Mouse (Mus musculus) heart, embryonic 16.5 days (tissue): ENCODE results near the gene Arid1b. TPM values are rescaled to one million over a fixed set of nuclear protein-coding genes. Genes with fewer than 3 reads are reported as not detected.

ENCODE experiments used
- ATAC-seq: fragments of 200-750 bp; cut with Nextera tagmentation; replicated peaks from 2 replicates; pipeline ENCODE4 v1.8.0; 2017; ENCODE audit warnings: moderate number of reproducible peaks; ENCODE audit not compliant: insufficient read depth, low FRiP score; ENCODE audit errors: extremely low read depth
- H3K27ac ChIP-seq: fragments of 300-500 bp; sonication (generic); 2 replicates; pipeline ENCODE4 v1.5.1; 2014; ENCODE audit warnings: mild to moderate bottlenecking, low read length, control low read depth, moderate library complexity
- H3K27me3 ChIP-seq: fragments of 300-500 bp; sonication (generic); 2 replicates; pipeline ENCODE4 v1.6.1; 2014; ENCODE audit warnings: low read length, mixed read lengths; ENCODE audit not compliant: control insufficient read depth, insufficient read depth
- H3K36me3 ChIP-seq: fragments of 300-500 bp; sonication (generic); 2 replicates; pipeline ENCODE4 v1.6.1; 2014; ENCODE audit not compliant: control insufficient read depth, insufficient read depth
- H3K4me1 ChIP-seq: fragments of 300-500 bp; sonication (generic); 2 replicates; pipeline ENCODE4 v1.6.1; 2014; ENCODE audit warnings: low read length, mixed read lengths; ENCODE audit not compliant: control insufficient read depth, insufficient read depth
- H3K4me2 ChIP-seq: fragments of 300-500 bp; sonication (generic); 2 replicates; pipeline ENCODE4 v1.6.1; 2014; ENCODE audit warnings: low read depth, mild to moderate bottlenecking, control low read depth, low read length
- H3K4me3 ChIP-seq: fragments of 300-500 bp; sonication (generic); 2 replicates; pipeline ENCODE4 v1.5.1; 2014; ENCODE audit warnings: mild to moderate bottlenecking, control low read depth, low read length
- H3K9ac ChIP-seq: fragments of 300-500 bp; sonication (generic); 2 replicates; pipeline ENCODE4 v1.6.1; 2014; ENCODE audit warnings: low read length, control low read depth
- H3K9me3 ChIP-seq: fragments of 300-500 bp; sonication (generic); replicated peaks from 2 replicates; pipeline ENCODE4 v1.6.1; 2016; ENCODE audit warnings: low read length; ENCODE audit not compliant: control insufficient read depth
- WGBS: fragments of 180-500 bp; shearing (Covaris S2); extraction: QIAGEN DNeasy Blood & Tissue Kit; methylation state at CpG from one replicate; pipeline ENCODE4 v1.1.7; 2014; 5-methylcytosine and 5-hydroxymethylcytosine counted together
- polyA plus RNA-seq: library from polyadenylated mRNA; unstranded; fragments of >200 nt; fragmentation: Nextera tagmentation; extraction: Ambion mirVana; gene quantifications from 2 replicates; pipeline ENCODE4 v1.2.1, GENCODE M21; 2015

Gene Arid1b
- polyA plus RNA-seq, 1 experiment from 2014 or later = 7.1 TPM

GRCm38 (mm10) chr17:5163251-5163826 is 169.2 kb downstream of the Arid1b start:
- Histone ChIP-seq H3K4me1 (peaks cover 17% of the 10 kb centered on the region), H3K36me3 (peaks cover 2% of the 10 kb centered on the region; the same call in 1 of the 2 replicates), H3K9me3 (no peaks in the 10 kb centered on the region), H3K27me3 (no peaks in the 10 kb centered on the region), H3K27ac (no peak overlapping the region), H3K4me3 (no peak overlapping the region), H3K9ac (no peak overlapping the region), H3K4me2 (no peak overlapping the region)
- ATAC-seq = no peak
- WGBS = 89% methylated on average over 7 of the region's 7 CpGs

- no peaks in the 10 kb centered on the region for H3K27me3 ChIP-seq
- H3K9ac ChIP-seq = no peak overlapping the region
- no peaks in the 10 kb centered on the region for H3K36me3 ChIP-seq
- no peak overlapping the region for H3K4me2 ChIP-seq
- WGBS = 79% methylated on average over 4 of the region's 4 CpGs
- ATAC-seq = no peak
- no peak overlapping the region for H3K4me3 ChIP-seq
- H3K4me1 ChIP-seq = peaks cover 30% of the 10 kb centered on the region
- no peaks in the 10 kb centered on the region for H3K9me3 ChIP-seq
- H3K27ac ChIP-seq = no peak overlapping the region
These were observed 170.7 kb downstream of the Arid1b start for GRCm38 (mm10) chr17:5164794-5165193.

GRCm38 (mm10) chr17:5165201-5165825 is 171.2 kb downstream of the Arid1b start:
- no peak overlapping the region for H3K4me2 ChIP-seq
- H3K4me1 ChIP-seq = peaks cover 33% of the 10 kb centered on the region
- ATAC-seq = no peak
- no peak overlapping the region for H3K27ac ChIP-seq
- H3K9me3 ChIP-seq = no peaks in the 10 kb centered on the region
- 75% methylated on average over 15 of the region's 15 CpGs for WGBS
- no peaks in the 10 kb centered on the region for H3K27me3 ChIP-seq
- no peak overlapping the region for H3K9ac ChIP-seq
- H3K36me3 ChIP-seq = no peaks in the 10 kb centered on the region
- no peak overlapping the region for H3K4me3 ChIP-seq

GRCm38 (mm10) chr17:5166175-5166574 is 172.0 kb downstream of the Arid1b start:
- no peak overlapping the region for H3K9ac ChIP-seq
- no peaks in the 10 kb centered on the region for H3K36me3 ChIP-seq
- no peak overlapping the region for H3K27ac ChIP-seq
- H3K4me2 ChIP-seq = no peak overlapping the region
- WGBS = 84% methylated on average over 4 of the region's 4 CpGs
- no peaks in the 10 kb centered on the region for H3K27me3 ChIP-seq
- no peaks in the 10 kb centered on the region for H3K9me3 ChIP-seq
- no peak overlapping the region for H3K4me3 ChIP-seq
- no peak for ATAC-seq
- H3K4me1 ChIP-seq = peaks cover 34% of the 10 kb centered on the region

- no peaks in the 10 kb centered on the region for H3K27me3 ChIP-seq
- H3K27ac ChIP-seq = no peak overlapping the region
- H3K4me2 ChIP-seq = no peak overlapping the region
- no peak overlapping the region for H3K9ac ChIP-seq
- WGBS = 79% methylated on average over 7 of the region's 7 CpGs
- no peak overlapping the region for H3K4me3 ChIP-seq
- ATAC-seq = no peak
- peaks cover 34% of the 10 kb centered on the region for H3K4me1 ChIP-seq
- H3K36me3 ChIP-seq = no peaks in the 10 kb centered on the region
- no peaks in the 10 kb centered on the region for H3K9me3 ChIP-seq
These were observed 173.9 kb downstream of the Arid1b start for GRCm38 (mm10) chr17:5168046-5168445.

GRCm38 (mm10) chr17:5168640-5169039 is 174.5 kb downstream of the Arid1b start:
- no peaks in the 10 kb centered on the region for H3K27me3 ChIP-seq
- H3K27ac ChIP-seq = no peak overlapping the region
- no peak overlapping the region for H3K9ac ChIP-seq
- WGBS = 81% methylated on average over 7 of the region's 7 CpGs
- no peaks in the 10 kb centered on the region for H3K9me3 ChIP-seq
- no peak overlapping the region for H3K4me2 ChIP-seq
- peaks cover 32% of the 10 kb centered on the region for H3K4me1 ChIP-seq
- no peak for ATAC-seq
- no peaks in the 10 kb centered on the region for H3K36me3 ChIP-seq
- H3K4me3 ChIP-seq = no peak overlapping the region

- H3K27ac ChIP-seq = no peak overlapping the region
- H3K9me3 ChIP-seq = no peaks in the 10 kb centered on the region
- H3K4me2 ChIP-seq = no peak overlapping the region
- peaks cover 24% of the 10 kb centered on the region for H3K4me1 ChIP-seq
- no peak for ATAC-seq
- H3K4me3 ChIP-seq = no peak overlapping the region
- WGBS = 87% methylated on average over 12 of the region's 12 CpGs
- H3K27me3 ChIP-seq = no peaks in the 10 kb centered on the region
- no peak overlapping the region for H3K9ac ChIP-seq
- H3K36me3 ChIP-seq = no peaks in the 10 kb centered on the region
These were observed 176.2 kb downstream of the Arid1b start for GRCm38 (mm10) chr17:5170321-5170720.

GRCm38 (mm10) chr17:5171467-5171866 is 177.3 kb downstream of the Arid1b start:
- Histone ChIP-seq H3K36me3 (no peaks in the 10 kb centered on the region), H3K27ac (no peak overlapping the region), H3K4me1 (peaks cover 24% of the 10 kb centered on the region), H3K4me2 (no peak overlapping the region), H3K9ac (no peak overlapping the region), H3K9me3 (no peaks in the 10 kb centered on the region), H3K4me3 (no peak overlapping the region), H3K27me3 (no peaks in the 10 kb centered on the region)
- ATAC-seq = no peak
- 78% methylated on average over 5 of the region's 5 CpGs for WGBS

- no peaks in the 10 kb centered on the region for H3K27me3 ChIP-seq
- no peak overlapping the region for H3K9ac ChIP-seq
- H3K27ac ChIP-seq = no peak overlapping the region
- no peaks in the 10 kb centered on the region for H3K36me3 ChIP-seq
- H3K4me2 ChIP-seq = no peak overlapping the region
- 67% methylated on average over 6 of the region's 6 CpGs for WGBS
- H3K9me3 ChIP-seq = no peaks in the 10 kb centered on the region
- peaks cover 25% of the 10 kb centered on the region for H3K4me1 ChIP-seq
- no peak overlapping the region for H3K4me3 ChIP-seq
- ATAC-seq = no peak
These were observed 180.4 kb downstream of the Arid1b start for GRCm38 (mm10) chr17:5174426-5175020.
